Mouse (Mus musculus): Measurements from ENCODE around the gene Zfp689. TPM values are rescaled to one million over a fixed set of nuclear protein-coding genes. Genes with fewer than 3 reads are reported as not detected.

Gene Zfp689
- total and polyA plus RNA-seq, 2 experiments from 2014 or later: 7.7 to 8.0 TPM

DNA sequence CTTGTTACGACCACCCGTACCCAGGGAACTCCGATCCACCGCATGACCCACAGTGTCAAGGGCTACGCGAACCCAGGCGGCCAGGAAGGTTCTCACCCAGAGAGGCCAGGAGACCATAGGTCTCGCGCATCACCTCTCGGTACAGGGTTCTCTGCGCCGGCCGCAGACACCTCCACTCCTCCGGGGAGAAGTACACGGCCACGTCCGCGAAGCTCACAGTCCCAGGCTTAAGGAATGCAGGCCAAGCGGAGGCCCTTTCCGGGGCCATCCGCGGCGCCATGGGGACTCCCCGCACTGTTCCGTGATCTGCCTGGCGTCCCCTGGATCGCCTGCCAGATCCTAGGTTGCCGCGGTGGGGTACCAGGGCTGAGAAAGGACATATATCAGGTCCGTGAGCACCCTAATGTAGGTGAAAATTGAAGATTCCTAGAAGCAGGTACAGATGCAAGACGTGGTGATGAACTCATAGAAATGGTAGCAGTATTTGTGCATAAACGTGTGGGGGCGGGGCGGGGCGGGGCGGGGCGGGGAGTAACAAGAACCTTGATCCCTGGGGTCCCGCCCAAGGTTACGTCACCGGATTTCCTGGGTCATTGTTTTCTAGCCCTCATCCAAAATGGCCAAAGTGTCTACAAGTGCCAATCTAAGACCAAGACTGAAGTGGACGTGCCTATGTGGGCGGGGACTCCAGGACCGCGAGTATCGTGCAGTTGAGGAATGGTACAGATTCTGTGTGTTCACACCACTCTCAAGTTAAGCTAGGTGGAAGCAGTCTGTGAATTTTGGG lies 55.6 kb downstream of the Zfp689 start, which contains the start of gene E430018J23Rik:
Gene E430018J23Rik, minus strand, starts transcription at position 473 of the 787 bp plus-strand sequence.
- TF ChIP-seq CTCF (IDR thresholded peaks at IDR 0.05): peak; percentile 15; the same call in 1 of the 2 replicates
- WGBS: under 1% methylated on average over 45 of the region's 45 CpGs
- Histone ChIP-seq H3K4me1 (ENCODE audit: insufficient read depth, low read length) (peaks cover 6% of the 10 kb centered on the region; the same call in 1 of the 2 replicates), H3K4me2 (ENCODE audit: low read depth, low read length, poor library complexity, severe bottlenecking) (peak within 1 kb of the TSS; percentile 64), H3K9me3 (ENCODE audit: low read length) (no peaks in the 10 kb centered on the region), H3K27me3 (ENCODE audit: insufficient read depth, low read length) (peaks cover 4% of the 10 kb centered on the region; the same call in 1 of the 2 replicates), H3K36me3 (ENCODE audit: insufficient read depth, low read length) (no peaks in the 10 kb centered on the region; the same call in 1 of the 2 replicates), H3K27ac (ENCODE audit: low read depth, low read length) (peak within 1 kb of the TSS; percentile 85), H3K9ac (replicated peaks; ENCODE audit: low read length, poor library complexity, severe bottlenecking) (peak within 1 kb of the TSS; percentile 89), H3K4me3 (ENCODE audit: low read depth, low read length) (peak within 1 kb of the TSS; percentile 58)
- peak; percentile 99 for DNase-seq (ENCODE audit: low spot score)
- peak; percentile 94 for ATAC-seq (ENCODE audit: low FRiP score)

DNA sequence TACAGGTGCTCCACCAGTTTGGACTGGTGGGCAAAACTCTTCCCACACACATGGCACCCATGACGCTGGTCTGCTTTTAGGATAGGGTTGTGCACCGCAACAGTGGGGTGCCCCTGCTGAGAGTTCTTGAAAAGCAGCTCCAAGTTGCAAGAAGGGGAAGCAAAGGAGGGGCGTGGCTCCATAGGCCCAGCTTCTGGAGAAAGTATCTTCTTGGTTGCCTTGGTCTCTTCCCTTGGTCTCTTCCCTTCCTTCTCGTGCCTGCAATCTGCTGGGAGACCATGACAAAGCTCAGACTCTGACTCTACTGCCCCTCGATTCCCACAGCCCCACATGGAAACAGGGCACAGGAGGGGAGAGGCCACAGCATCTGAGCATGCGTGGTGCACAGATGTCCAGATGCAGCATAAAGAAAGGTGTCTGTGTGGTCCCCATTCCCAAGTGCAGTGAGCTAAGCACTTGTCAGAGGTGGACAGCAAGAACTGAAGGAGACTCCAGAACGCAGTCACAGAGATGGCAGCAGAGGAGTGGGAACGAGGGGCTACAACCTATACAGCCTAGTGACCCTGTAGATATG lies 56.6 kb downstream of the Zfp689 start:
- Histone ChIP-seq H3K9me3 (ENCODE audit: low read length) (no peaks in the 10 kb centered on the region), H3K4me2 (ENCODE audit: low read depth, low read length, poor library complexity, severe bottlenecking) (peak overlapping the region; percentile 64), H3K4me3 (ENCODE audit: low read depth, low read length) (peak overlapping the region; percentile 58; the same call in 1 of the 2 replicates), H3K27me3 (ENCODE audit: insufficient read depth, low read length) (no peaks in the 10 kb centered on the region), H3K4me1 (ENCODE audit: insufficient read depth, low read length) (peaks cover 6% of the 10 kb centered on the region; the same call in 1 of the 2 replicates), H3K36me3 (ENCODE audit: insufficient read depth, low read length) (no peaks in the 10 kb centered on the region; the same call in 1 of the 2 replicates), H3K9ac (replicated peaks; ENCODE audit: low read length, poor library complexity, severe bottlenecking) (peak overlapping the region; percentile 89; the same call in 1 of the 2 replicates), H3K27ac (ENCODE audit: low read depth, low read length) (no peak overlapping the region)
- ATAC-seq (ENCODE audit: low FRiP score): no peak
- WGBS: 88% methylated on average over 8 of the region's 8 CpGs
- no peak for DNase-seq (ENCODE audit: low spot score)
- no peak for TF ChIP-seq CTCF (IDR thresholded peaks at IDR 0.05)

Small RNA genes lying within 50 kb of the gene (microRNA-seq; reads per million reads assigned to microRNA genes)
- gene Gm47278 (ENCODE audit: borderline number of aligned reads) (not detected), gene Mir7060 (ENCODE audit: borderline number of aligned reads) (not detected)

Other genes with a start within 250 kb of the Zfp689 start
- 70.2 and 72.3 TPM in 2 replicates for gene Tbc1d10b, start 240.7 kb downstream of the Zfp689 start, total RNA-seq (2014; rRNA removed)
- gene Tbc1d10b, start 240.7 kb downstream of the Zfp689 start, polyA plus RNA-seq (2015; fragmentation: Nextera tagmentation; extraction: Ambion mirVana): 24.5 and 28.7 TPM in 2 replicates
- 0.90 and 1.4 TPM in 2 replicates for gene Mylpf, start 240.3 kb downstream of the Zfp689 start, total RNA-seq (2014; rRNA removed)
- 1.5 and 2.2 TPM in 2 replicates for gene Mylpf, start 240.3 kb downstream of the Zfp689 start, polyA plus RNA-seq (2015; fragmentation: Nextera tagmentation; extraction: Ambion mirVana)
- 37.4 and 39.6 TPM in 2 replicates for gene Zfp553, start 216.1 kb downstream of the Zfp689 start, total RNA-seq (2014; rRNA removed)
- gene Zfp553, start 216.1 kb downstream of the Zfp689 start, polyA plus RNA-seq (2015; fragmentation: Nextera tagmentation; extraction: Ambion mirVana): 32.3 TPM in 2 replicates
- 0.22 and 3.7 TPM in 2 replicates for gene Sept1, start 216.0 kb downstream of the Zfp689 start, total RNA-seq (2014; rRNA removed)
- 4.2 and 5.3 TPM in 2 replicates for gene Sept1, start 216.0 kb downstream of the Zfp689 start, polyA plus RNA-seq (2015; fragmentation: Nextera tagmentation; extraction: Ambion mirVana)
- gene Zfp771, start 204.9 kb downstream of the Zfp689 start, total RNA-seq (2014; rRNA removed): 76.8 and 94.5 TPM in 2 replicates
- gene Zfp771, start 204.9 kb downstream of the Zfp689 start, polyA plus RNA-seq (2015; fragmentation: Nextera tagmentation; extraction: Ambion mirVana): 80.2 and 83.8 TPM in 2 replicates
- gene Dctpp1, start 188.4 kb downstream of the Zfp689 start, total RNA-seq (2014; rRNA removed): 75.0 and 92.2 TPM in 2 replicates
- 120 and 132 TPM in 2 replicates for gene Dctpp1, start 188.4 kb downstream of the Zfp689 start, polyA plus RNA-seq (2015; fragmentation: Nextera tagmentation; extraction: Ambion mirVana)
- gene Sephs2, start 175.1 kb downstream of the Zfp689 start, total RNA-seq (2014; rRNA removed): 70.0 and 79.3 TPM in 2 replicates
- 95.1 and 95.2 TPM in 2 replicates for gene Sephs2, start 175.1 kb downstream of the Zfp689 start, polyA plus RNA-seq (2015; fragmentation: Nextera tagmentation; extraction: Ambion mirVana)
- 0.49 and 0.61 TPM in 2 replicates for gene Itgal, start 152.9 kb downstream of the Zfp689 start, total RNA-seq (2014; rRNA removed)
- gene Itgal, start 152.9 kb downstream of the Zfp689 start, polyA plus RNA-seq (2015; fragmentation: Nextera tagmentation; extraction: Ambion mirVana): 0.22 TPM in 2 replicates
- gene Zfp768, start 103.6 kb downstream of the Zfp689 start, total RNA-seq (2014; rRNA removed): 47.2 and 56.3 TPM in 2 replicates
- gene Zfp768, start 103.6 kb downstream of the Zfp689 start, polyA plus RNA-seq (2015; fragmentation: Nextera tagmentation; extraction: Ambion mirVana): 12.7 and 14.9 TPM in 2 replicates
- 8.3 and 8.6 TPM in 2 replicates for gene Zfp747, start 73.1 kb downstream of the Zfp689 start, total RNA-seq (2014; rRNA removed)
- 4.0 and 5.8 TPM in 2 replicates for gene Zfp747, start 73.1 kb downstream of the Zfp689 start, polyA plus RNA-seq (2015; fragmentation: Nextera tagmentation; extraction: Ambion mirVana)
- 4.0 and 4.1 TPM in 2 replicates for gene 9130019O22Rik, start 62.0 kb downstream of the Zfp689 start, total RNA-seq (2014; rRNA removed)
- 1.4 and 2.0 TPM in 2 replicates for gene 9130019O22Rik, start 62.0 kb downstream of the Zfp689 start, polyA plus RNA-seq (2015; fragmentation: Nextera tagmentation; extraction: Ambion mirVana)
- 8.5 and 9.1 TPM in 2 replicates for gene E430018J23Rik, start 55.5 kb downstream of the Zfp689 start, total RNA-seq (2014; rRNA removed)
- gene E430018J23Rik, start 55.5 kb downstream of the Zfp689 start, polyA plus RNA-seq (2015; fragmentation: Nextera tagmentation; extraction: Ambion mirVana): 1.4 and 1.9 TPM in 2 replicates
- 4.7 and 6.7 TPM in 2 replicates for gene Zfp764, start 42.3 kb downstream of the Zfp689 start, total RNA-seq (2014; rRNA removed)
- gene Zfp764, start 42.3 kb downstream of the Zfp689 start, polyA plus RNA-seq (2015; fragmentation: Nextera tagmentation; extraction: Ambion mirVana): 2.7 and 3.6 TPM in 2 replicates
- gene Zfp688, start 27.1 kb downstream of the Zfp689 start, total RNA-seq (2014; rRNA removed): 21.1 and 33.1 TPM in 2 replicates
- 34.3 and 36.0 TPM in 2 replicates for gene Zfp688, start 27.1 kb downstream of the Zfp689 start, polyA plus RNA-seq (2015; fragmentation: Nextera tagmentation; extraction: Ambion mirVana)
- gene Prr14, start 10.5 kb upstream of the Zfp689 start, total RNA-seq (2014; rRNA removed): 36.2 and 38.7 TPM in 2 replicates
- gene Prr14, start 10.5 kb upstream of the Zfp689 start, polyA plus RNA-seq (2015; fragmentation: Nextera tagmentation; extraction: Ambion mirVana): 28.2 and 28.3 TPM in 2 replicates
- 41.0 and 44.8 TPM in 2 replicates for gene Fbrs, start 30.0 kb upstream of the Zfp689 start, total RNA-seq (2014; rRNA removed)
- 9.6 and 11.8 TPM in 2 replicates for gene Fbrs, start 30.0 kb upstream of the Zfp689 start, polyA plus RNA-seq (2015; fragmentation: Nextera tagmentation; extraction: Ambion mirVana)
- gene Srcap, start 62.8 kb upstream of the Zfp689 start, total RNA-seq (2014; rRNA removed): 31.7 and 50.8 TPM in 2 replicates
- gene Srcap, start 62.8 kb upstream of the Zfp689 start, polyA plus RNA-seq (2015; fragmentation: Nextera tagmentation; extraction: Ambion mirVana): 25.9 and 30.4 TPM in 2 replicates
- 19.6 and 32.1 TPM in 2 replicates for gene Gm42715, start 70.4 kb upstream of the Zfp689 start, total RNA-seq (2014; rRNA removed)
- 9.0 and 11.4 TPM in 2 replicates for gene Gm42715, start 70.4 kb upstream of the Zfp689 start, polyA plus RNA-seq (2015; fragmentation: Nextera tagmentation; extraction: Ambion mirVana)
- gene Tmem265, start 112.2 kb upstream of the Zfp689 start, total RNA-seq (2014; rRNA removed): 1.9 and 2.7 TPM in 2 replicates
- 8.7 and 9.7 TPM in 2 replicates for gene Tmem265, start 112.2 kb upstream of the Zfp689 start, polyA plus RNA-seq (2015; fragmentation: Nextera tagmentation; extraction: Ambion mirVana)
- 54.0 and 60.9 TPM in 2 replicates for gene Phkg2, start 124.2 kb upstream of the Zfp689 start, total RNA-seq (2014; rRNA removed)
- 62.5 and 64.7 TPM in 2 replicates for gene Phkg2, start 124.2 kb upstream of the Zfp689 start, polyA plus RNA-seq (2015; fragmentation: Nextera tagmentation; extraction: Ambion mirVana)
- gene Ccdc189, start 139.4 kb upstream of the Zfp689 start, total RNA-seq (2014; rRNA removed): 6.7 and 8.1 TPM in 2 replicates
- 11.8 and 13.5 TPM in 2 replicates for gene Ccdc189, start 139.4 kb upstream of the Zfp689 start, polyA plus RNA-seq (2015; fragmentation: Nextera tagmentation; extraction: Ambion mirVana)
- gene Rnf40, start 139.6 kb upstream of the Zfp689 start, total RNA-seq (2014; rRNA removed): 34.5 and 42.9 TPM in 2 replicates
- 38.1 and 40.9 TPM in 2 replicates for gene Rnf40, start 139.6 kb upstream of the Zfp689 start, polyA plus RNA-seq (2015; fragmentation: Nextera tagmentation; extraction: Ambion mirVana)
- gene Zfp629, start 166.6 kb upstream of the Zfp689 start, total RNA-seq (2014; rRNA removed): 36.1 and 42.6 TPM in 2 replicates
- gene Zfp629, start 166.6 kb upstream of the Zfp689 start, polyA plus RNA-seq (2015; fragmentation: Nextera tagmentation; extraction: Ambion mirVana): 15.1 and 15.5 TPM in 2 replicates